Mouse (Mus musculus) liver, embryonic 18 days (tissue): ENCODE results near the gene Ang5. TPM values are rescaled to one million over a fixed set of nuclear protein-coding genes. Genes with fewer than 3 reads are reported as not detected.

Experiments used
- polyA plus RNA-seq: library from polyadenylated mRNA; depleted of rRNA; stranded (reverse); fragments of >200 nt; gene quantifications from 2 replicates; pipeline ENCODE4 v1.2.3, GENCODE M21; 2012; rRNA removed

Gene Ang5
- polyA plus RNA-seq = not detected in 2 replicates

GRCm38 (mm10) chr14:43956769-43957168, at the start of gene Ang5:
Gene Ang5 (plus strand): TSS chr14:43957069.

GRCm38 (mm10) chr14:43923459-43923858, 33.4 kb upstream of the Ang5 start, which contains the start of gene Ear10:
Gene Ear10 (minus strand): TSS chr14:43923559.

GRCm38 (mm10) chr14:43924688-43925403, 32.0 kb upstream of the Ang5 start, which contains the start of gene Gm8113:
Gene Gm8113 (plus strand): TSS chr14:43925390.

GRCm38 (mm10) chr14:44002169-44002568, 45.3 kb downstream of the Ang5 start, which contains the start of gene Ang6:
Gene Ang6 (minus strand): TSS chr14:44002269.

Other genes with a start within 250 kb of the Ang5 start
- gene Gm16506, start 229.6 kb upstream of the Ang5 start, polyA plus RNA-seq = not detected in 2 replicates
- gene Gm6526, start 209.2 kb upstream of the Ang5 start, polyA plus RNA-seq = not detected in 2 replicates
- not detected in 2 replicates for gene Gm8180, start 172.3 kb upstream of the Ang5 start, polyA plus RNA-seq
- gene Ear1, start 81.6 kb upstream of the Ang5 start, polyA plus RNA-seq = 36.8 and 54.4 TPM in 2 replicates
- gene Ear10, start 33.5 kb upstream of the Ang5 start, polyA plus RNA-seq = not detected in 2 replicates
- 7.9 and 13.7 TPM in 2 replicates for gene Gm8113, start 31.7 kb upstream of the Ang5 start, polyA plus RNA-seq
- gene Ang6, start 45.2 kb downstream of the Ang5 start, polyA plus RNA-seq = not detected in 2 replicates
- 64.4 and 83.0 TPM in 2 replicates for gene Ear2, start 145.6 kb downstream of the Ang5 start, polyA plus RNA-seq
- gene Gm3327, start 166.8 kb downstream of the Ang5 start, polyA plus RNA-seq = not detected in 2 replicates
- not detected in 2 replicates for gene Gm8212, start 240.6 kb downstream of the Ang5 start, polyA plus RNA-seq